In genomic region chr14:56019446-56019845, GRCm38 (mm10) we compare ENCODE assay signal across 27 mouse cellular contexts. TPM values are rescaled to one million over a fixed set of nuclear protein-coding genes. Genes with fewer than 3 reads are reported as not detected.
DNase-seq lines count a peak whose midpoint lies in the region; ATAC-seq lines count a peak whose summit lies in the region.
"Had no signal": no experiment of that assay in that cellular context is flagged by ENCODE, and none has a peak within 500 bp of the region (broad histone marks: within the 10 kb centered on the region; RNA-seq: fewer than 3 reads in every experiment).

No protein-coding gene starts in this region.

- no peaks in the 10 kb centered on the region for H3K9me3 ChIP-seq in hindbrain, embryonic 14.5 days (ENCODE audit: control insufficient read depth, low read length)
- H3K9me3 ChIP-seq: embryonic facial prominence, embryonic 10.5 days; forebrain, embryonic 10.5 days; G1E; heart, embryonic 15.5 days had no signal

- ATAC-seq in hindbrain, embryonic 14.5 days (ENCODE audit: low FRiP score), result no peak
- ATAC-seq: forebrain, embryonic 14.5 days; hindbrain, embryonic 16.5 days; inflammation-experienced regulatory T-cells, adult 6 months; intestine, postnatal 0 days had no signal

- intact Hi-C loops in heart, postnatal 25 days (cut with DNase I), result no loop called here

- H3K9ac ChIP-seq in hindbrain, embryonic 14.5 days, result no peak overlapping the region
- H3K9ac ChIP-seq: heart, embryonic 15.5 days had no signal

- WGBS in hindbrain, embryonic 14.5 days, result 78% methylated on average over 1 of the region's 1 CpGs

- H3K27ac ChIP-seq in hindbrain, embryonic 14.5 days, result no peak overlapping the region
- H3K27ac ChIP-seq: embryonic facial prominence, embryonic 10.5 days; forebrain, embryonic 10.5 days; heart, adult 2 months; heart, embryonic 15.5 days had no signal

- no peaks in the 10 kb centered on the region for H3K27me3 ChIP-seq in hindbrain, embryonic 14.5 days (ENCODE audit: control insufficient read depth, insufficient read depth, low read length)
- H3K27me3 ChIP-seq: heart, embryonic 15.5 days had no signal

- H3K4me3 ChIP-seq in hindbrain, embryonic 14.5 days (replicated peaks; ENCODE audit: low read length), result no peak overlapping the region
- H3K4me3 ChIP-seq: embryonic facial prominence, embryonic 10.5 days; forebrain, embryonic 10.5 days; heart, adult 2 months; heart, embryonic 15.5 days had no signal

- DNase-seq in frontal cortex, postnatal 36 days (ENCODE audit: low spot score in 2 of 2), result peak; percentile 5
- no peak for DNase-seq in frontal cortex, postnatal 14 days (ENCODE audit: low spot score in 2 of 2)
- peak; percentile 13 for DNase-seq in right cerebral cortex, adult 18-20 months
- DNase-seq in right cerebral cortex, postnatal 4 days, result no peak
- DNase-seq in fibroblast of lung, adult 2 months (ENCODE audit: low read depth), result peak; percentile 24
- DNase-seq in telencephalon, adult 2 months (ENCODE audit: low read depth, low spot score), result peak; percentile 3
- no peak for DNase-seq in heart, postnatal 25 days (ENCODE audit: low spot score)
- no peak for DNase-seq in hindbrain, embryonic 14.5 days (ENCODE audit: low spot score)
- DNase-seq: adrenal gland, postnatal 10 days; cerebellum, adult 18-20 months; cerebellum, postnatal 10 days; heart, adult 2 months; heart, postnatal 36 days had no signal

- no peaks in the 10 kb centered on the region for H3K4me1 ChIP-seq in hindbrain, embryonic 14.5 days (replicated peaks; ENCODE audit: control insufficient read depth, insufficient read depth, low read length)
- H3K4me1 ChIP-seq: embryonic facial prominence, embryonic 10.5 days; forebrain, embryonic 10.5 days; heart, embryonic 15.5 days had no signal

- no peaks in the 10 kb centered on the region for H3K36me3 ChIP-seq in hindbrain, embryonic 14.5 days (replicated peaks; ENCODE audit: control insufficient read depth, insufficient read depth)
- H3K36me3 ChIP-seq: embryonic facial prominence, embryonic 10.5 days; forebrain, embryonic 10.5 days; G1E; heart, embryonic 15.5 days had no signal

- H3K4me2 ChIP-seq in hindbrain, embryonic 14.5 days (replicated peaks), result no peak overlapping the region
- H3K4me2 ChIP-seq: heart, embryonic 11.5 days; heart, embryonic 15.5 days had no signal

RNA-seq across cellular contexts. Expression of gene Mcpt1, which starts 1.7 kb away (rescaled TPM):
- total RNA-seq in heart, postnatal 25 days (2021), result not detected
- polyA plus RNA-seq in hindbrain, embryonic 14.5 days (2014; fragmentation: Nextera tagmentation; extraction: Ambion mirVana), result not detected in 2 replicates
- total RNA-seq: adrenal gland, postnatal 10 days; gastrocnemius, adult 8-10 months; gastrocnemius, postnatal 4 days; heart, adult 2 months; heart, postnatal 36 days had no signal
- polyA plus RNA-seq: embryonic facial prominence, embryonic 10.5 days; forebrain, embryonic 10.5 days; forebrain, embryonic 14.5 days; frontal cortex, adult 2 months; heart, adult 2 months; heart, embryonic 11.5 days; heart, embryonic 15.5 days; hindbrain, embryonic 11.5 days; hindbrain, embryonic 16.5 days; inflammation-experienced regulatory T-cells, adult 6 months had no signal

RNA-seq across cellular contexts. Expression of gene Mcpt9, which starts 10.8 kb away (rescaled TPM):
- total RNA-seq in heart, postnatal 25 days (2021), result not detected
- polyA plus RNA-seq in hindbrain, embryonic 14.5 days (2014; fragmentation: Nextera tagmentation; extraction: Ambion mirVana), result not detected in 2 replicates
- total RNA-seq: adrenal gland, postnatal 10 days; gastrocnemius, adult 8-10 months; gastrocnemius, postnatal 4 days; heart, adult 2 months; heart, postnatal 36 days had no signal
- polyA plus RNA-seq: embryonic facial prominence, embryonic 10.5 days; embryonic facial prominence, embryonic 14.5 days; forebrain, embryonic 10.5 days; forebrain, embryonic 14.5 days; frontal cortex, adult 2 months; G1E; heart, adult 2 months; heart, embryonic 11.5 days; heart, embryonic 15.5 days; hindbrain, embryonic 11.5 days; hindbrain, embryonic 16.5 days; inflammation-experienced regulatory T-cells, adult 6 months; intestine, postnatal 0 days had no signal

RNA-seq across cellular contexts. Expression of gene Mcpt2, which starts 22.4 kb away (rescaled TPM):
- total RNA-seq in heart, postnatal 25 days (2021), result not detected
- polyA plus RNA-seq in hindbrain, embryonic 14.5 days (2014; fragmentation: Nextera tagmentation; extraction: Ambion mirVana), result not detected in 2 replicates
- total RNA-seq: gastrocnemius, adult 8-10 months; gastrocnemius, postnatal 4 days; heart, adult 2 months; heart, postnatal 36 days had no signal
- polyA plus RNA-seq: embryonic facial prominence, embryonic 10.5 days; forebrain, embryonic 10.5 days; forebrain, embryonic 14.5 days; frontal cortex, adult 2 months; G1E; heart, adult 2 months; heart, embryonic 11.5 days; hindbrain, embryonic 11.5 days; hindbrain, embryonic 16.5 days; inflammation-experienced regulatory T-cells, adult 6 months had no signal

RNA-seq across cellular contexts. Expression of gene Mcpt4, which starts 42.7 kb away (rescaled TPM):
- 1 to 10 TPM; 1.4 to 1.9 TPM for total RNA-seq in heart, postnatal 25 days (2021)
- polyA plus RNA-seq in hindbrain, embryonic 14.5 days (2014; fragmentation: Nextera tagmentation; extraction: Ambion mirVana), result not detected in 2 replicates
- polyA plus RNA-seq: embryonic facial prominence, embryonic 10.5 days; forebrain, embryonic 10.5 days; forebrain, embryonic 14.5 days; G1E; heart, embryonic 11.5 days; hindbrain, embryonic 11.5 days; hindbrain, embryonic 16.5 days; inflammation-experienced regulatory T-cells, adult 6 months had no signal

Comparison
In these comparisons a context has a peak if more than half of its experiments do, and no peak if none do; other contexts are left out.
1. DNase-seq: peak in frontal cortex, postnatal 36 days (2 of 2), right cerebral cortex, adult 18-20 months (single experiment), fibroblast of lung, adult 2 months (single experiment) and telencephalon, adult 2 months (single experiment); none in frontal cortex, postnatal 14 days (0 of 2), right cerebral cortex, postnatal 4 days (single experiment), heart, postnatal 25 days (single experiment) and hindbrain, embryonic 14.5 days (single experiment).